Mouse (Mus musculus): Measurements from ENCODE around the gene Fsd2.

DNA sequence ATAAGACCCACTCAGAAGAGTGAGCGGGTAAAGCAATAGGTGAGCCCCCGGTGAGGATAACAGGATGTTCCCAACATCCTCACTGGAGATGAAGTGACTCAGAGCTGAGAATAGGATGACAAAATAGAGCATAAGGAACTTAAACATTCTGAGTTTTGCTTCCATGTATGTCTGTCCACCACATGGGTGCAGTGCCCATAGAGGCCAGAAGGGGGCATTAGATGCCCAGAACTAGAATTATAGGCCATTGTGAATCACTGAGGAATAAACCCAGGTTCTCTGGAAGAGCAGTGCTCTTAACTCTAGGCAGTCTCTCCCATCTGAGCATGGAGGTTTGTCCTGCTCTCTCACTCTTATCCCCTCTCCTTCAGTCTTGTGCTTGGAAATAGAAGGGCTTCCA is 12.4 kb downstream of the Fsd2 start:
- TF ChIP-seq CTCF (IDR thresholded peaks at IDR 0.05; ENCODE audit: control insufficient read depth, insufficient read depth, insufficient replicate concordance, low read depth, low read length), result peak; percentile 24; the same call in 1 of the 2 replicates
- TF ChIP-seq POLR2A (IDR thresholded peaks at IDR 0.05; ENCODE audit: control insufficient read depth, low read depth, low read length), result no peak
